Mouse (Mus musculus): Measurements from ENCODE around the gene Cd160.

The Cd160 gene

GRCm38 (mm10) chr3:96828984-96829383, at the start of gene Cd160, which contains the start of gene Pdzk1:
Gene Cd160 (minus strand): TSS chr3:96829351.
Gene Pdzk1 (plus strand): TSS chr3:96829284.
- DNase-seq = no peak

GRCm38 (mm10) chr3:96874808-96875571, 45.8 kb upstream of the Cd160 start:
- no peak for DNase-seq

- no peak for DNase-seq
Observed at GRCm38 (mm10) chr3:96872501-96872900, 43.4 kb upstream of the Cd160 start.

GRCm38 (mm10) chr3:96871070-96871469, 41.9 kb upstream of the Cd160 start:
- no peak for DNase-seq

- no peak for DNase-seq
Observed at GRCm38 (mm10) chr3:96870270-96870669, 41.1 kb upstream of the Cd160 start.

- no peak for DNase-seq
Observed at GRCm38 (mm10) chr3:96869091-96869490, 39.9 kb upstream of the Cd160 start.

- DNase-seq = no peak
Observed at GRCm38 (mm10) chr3:96868566-96868965, 39.4 kb upstream of the Cd160 start.

GRCm38 (mm10) chr3:96867863-96868262, 38.7 kb upstream of the Cd160 start:
- DNase-seq = no peak

- no peak for DNase-seq
Observed at GRCm38 (mm10) chr3:96860498-96860897, 31.3 kb upstream of the Cd160 start.

- DNase-seq = no peak
Observed at GRCm38 (mm10) chr3:96855833-96856232, 26.7 kb upstream of the Cd160 start.

GRCm38 (mm10) chr3:96854376-96854775, 25.2 kb upstream of the Cd160 start:
- DNase-seq = no peak

GRCm38 (mm10) chr3:96852561-96852960, 23.4 kb upstream of the Cd160 start:
- no peak for DNase-seq

- no peak for DNase-seq
Observed at GRCm38 (mm10) chr3:96849168-96849727, 20.1 kb upstream of the Cd160 start.

- no peak for DNase-seq
Observed at GRCm38 (mm10) chr3:96848470-96848869, 19.3 kb upstream of the Cd160 start.

GRCm38 (mm10) chr3:96847661-96848060, 18.5 kb upstream of the Cd160 start:
- no peak for DNase-seq

- DNase-seq = no peak
Observed at GRCm38 (mm10) chr3:96846985-96847384, 17.8 kb upstream of the Cd160 start.

GRCm38 (mm10) chr3:96845806-96846205, 16.7 kb upstream of the Cd160 start:
- DNase-seq = no peak

- DNase-seq = no peak
Observed at GRCm38 (mm10) chr3:96845191-96845590, 16.0 kb upstream of the Cd160 start.

GRCm38 (mm10) chr3:96838996-96839645, 10.0 kb upstream of the Cd160 start:
- DNase-seq = no peak

GRCm38 (mm10) chr3:96836414-96836813, 7.3 kb upstream of the Cd160 start:
- DNase-seq = no peak

GRCm38 (mm10) chr3:96834587-96835348, 5.6 kb upstream of the Cd160 start:
- no peak for DNase-seq

GRCm38 (mm10) chr3:96832930-96833329, 3.8 kb upstream of the Cd160 start:
- DNase-seq = no peak

- no peak for DNase-seq
Observed at GRCm38 (mm10) chr3:96829856-96830255, 705 bp upstream of the Cd160 start.

Measured in cerebellum, adult 9-11 months (tissue).